Mouse (Mus musculus) liver, postnatal 0 days (tissue): Measurements from ENCODE around the gene Slc31a2.

Experiments
- CTCF ChIP-seq: sonication (generic); IDR thresholded peaks from 2 replicates; pipeline ENCODE4 v1.5.1; 2016; ENCODE audit warnings: antibody characterized with exemption, low read depth
- EP300 ChIP-seq: IDR thresholded peaks from 2 replicates; pipeline ENCODE4 v1.6.1; 2016; ENCODE audit warnings: antibody characterized with exemption, low read depth, mild to moderate bottlenecking

- TF ChIP-seq CTCF: no peak
- no peak for TF ChIP-seq EP300
These were observed 55.9 kb downstream of the Slc31a2 start for GRCm38 (mm10) chr4:62318294-62318693.
